Mouse (Mus musculus) embryonic facial prominence, embryonic 13.5 days (tissue): ENCODE measurements around the gene Acvr2b. TPM values are rescaled to one million over a fixed set of nuclear protein-coding genes. Genes with fewer than 3 reads are reported as not detected.

ENCODE experiments used
- ATAC-seq: fragments of 200-750 bp; cut with Nextera tagmentation; 2 replicates; pipeline ENCODE4 v1.8.0; 2017; ENCODE audit warnings: low read depth; ENCODE audit not compliant: insufficient number of reproducible peaks, insufficient read depth, low FRiP score, low TSS enrichment
- H3K27ac ChIP-seq: fragments of 300-500 bp; sonication (generic); 2 replicates; pipeline ENCODE4 v1.5.1; 2015; ENCODE audit warnings: moderate library complexity, mild to moderate bottlenecking, inconsistent platforms
- H3K27me3 ChIP-seq: fragments of 300-500 bp; sonication (generic); 2 replicates; pipeline ENCODE4 v1.6.1; 2015; ENCODE audit warnings: mild to moderate bottlenecking, inconsistent platforms
- H3K36me3 ChIP-seq: fragments of 300-500 bp; sonication (generic); 2 replicates; pipeline ENCODE4 v1.6.1; 2015; ENCODE audit warnings: mild to moderate bottlenecking, inconsistent platforms
- H3K4me1 ChIP-seq: fragments of 300-500 bp; sonication (generic); 2 replicates; pipeline ENCODE4 v1.6.1; 2015; ENCODE audit warnings: inconsistent platforms
- H3K4me2 ChIP-seq: fragments of 300-500 bp; sonication (generic); 2 replicates; pipeline ENCODE4 v1.6.1; 2015; ENCODE audit warnings: moderate library complexity, mild to moderate bottlenecking, inconsistent platforms
- H3K4me3 ChIP-seq: fragments of 300-500 bp; sonication (generic); 2 replicates; pipeline ENCODE4 v1.5.1; 2015; ENCODE audit warnings: mild to moderate bottlenecking, inconsistent platforms
- H3K9ac ChIP-seq: fragments of 300-500 bp; sonication (generic); 2 replicates; pipeline ENCODE4 v1.6.1; 2015; ENCODE audit warnings: mild to moderate bottlenecking, inconsistent platforms
- H3K9me3 ChIP-seq: fragments of 300-500 bp; sonication (generic); 2 replicates; pipeline ENCODE4 v1.6.1; 2016; ENCODE audit warnings: inconsistent platforms
- WGBS: fragments of 180-500 bp; shearing (Covaris S2); methylation state at CpG from one replicate; pipeline ENCODE4 v1.1.7; 2015; ENCODE audit warnings: mixed read lengths; 5-methylcytosine and 5-hydroxymethylcytosine counted together
- polyA plus RNA-seq: library from polyadenylated mRNA; unstranded; fragments of >200 nt; fragmentation: Nextera tagmentation; extraction: Ambion mirVana; gene quantifications from 2 replicates; pipeline ENCODE4 v1.2.1, GENCODE M21; 2015

Acvr2b gene
- polyA plus RNA-seq, 1 experiment from 2014 or later: 18.0 TPM

GRCm38 (mm10) chr9:119408898-119409664 lies 7.2 kb downstream of the Acvr2b start:
- H3K27me3 ChIP-seq: no peaks in the 10 kb centered on the region
- no peak overlapping the region for H3K4me3 ChIP-seq
- peaks cover 21% of the 10 kb centered on the region for H3K9me3 ChIP-seq
- H3K36me3 ChIP-seq: peaks cover 29% of the 10 kb centered on the region
- H3K9ac ChIP-seq: no peak overlapping the region
- 78% methylated on average over 11 of the region's 11 CpGs for WGBS
- peaks cover 31% of the 10 kb centered on the region for H3K4me1 ChIP-seq
- ATAC-seq: no peak
- no peak overlapping the region; the same call in 1 of the 2 replicates for H3K27ac ChIP-seq
- no peak overlapping the region for H3K4me2 ChIP-seq

GRCm38 (mm10) chr9:119409864-119410263 lies 7.9 kb downstream of the Acvr2b start:
- Histone ChIP-seq H3K9ac (no peak overlapping the region), H3K4me2 (no peak overlapping the region), H3K27me3 (no peaks in the 10 kb centered on the region), H3K4me1 (peaks cover 25% of the 10 kb centered on the region), H3K4me3 (no peak overlapping the region), H3K9me3 (peaks cover 21% of the 10 kb centered on the region), H3K27ac (no peak overlapping the region), H3K36me3 (peaks cover 29% of the 10 kb centered on the region)
- WGBS: 52% methylated on average over 5 of the region's 5 CpGs
- no peak for ATAC-seq

- H3K9me3 ChIP-seq: peaks cover 5% of the 10 kb centered on the region
- peak overlapping the region; percentile 5; the same call in 1 of the 2 replicates for H3K4me2 ChIP-seq
- H3K4me1 ChIP-seq: peaks cover 31% of the 10 kb centered on the region
- WGBS: 71% methylated on average over 18 of the region's 18 CpGs
- H3K4me3 ChIP-seq: no peak overlapping the region
- ATAC-seq: no peak
- H3K36me3 ChIP-seq: peaks cover 5% of the 10 kb centered on the region; the same call in 1 of the 2 replicates
- 0 out of 2 replicates have a peak overlapping the region, but pooled peaks have one; percentile 7 for H3K27ac ChIP-seq
- no peaks in the 10 kb centered on the region for H3K27me3 ChIP-seq
- H3K9ac ChIP-seq: no peak overlapping the region
Measured at GRCm38 (mm10) chr9:119418025-119418424, 16.1 kb downstream of the Acvr2b start.

GRCm38 (mm10) chr9:119419852-119420438 lies 18.0 kb downstream of the Acvr2b start:
- Histone ChIP-seq H3K36me3 (no peaks in the 10 kb centered on the region), H3K4me1 (peaks cover 40% of the 10 kb centered on the region)
- 83% methylated on average over 12 of the region's 12 CpGs for WGBS

GRCm38 (mm10) chr9:119425217-119425975 lies 23.5 kb downstream of the Acvr2b start:
- Histone ChIP-seq H3K9ac (peak overlapping the region; percentile 3; the same call in 1 of the 2 replicates), H3K36me3 (peaks cover 24% of the 10 kb centered on the region)

More at GRCm38 (mm10) chr9:119419852-119420438, 18.0 kb downstream of the Acvr2b start:
- no peak overlapping the region for H3K9ac ChIP-seq
- no peaks in the 10 kb centered on the region for H3K27me3 ChIP-seq
- ATAC-seq: no peak
- H3K9me3 ChIP-seq: no peaks in the 10 kb centered on the region
- no peak overlapping the region for H3K4me2 ChIP-seq
- H3K4me3 ChIP-seq: no peak overlapping the region
- no peak overlapping the region for H3K27ac ChIP-seq

GRCm38 (mm10) chr9:119425976-119426415 lies 24.1 kb downstream of the Acvr2b start:
- Histone ChIP-seq H3K36me3 (peaks cover 27% of the 10 kb centered on the region), H3K4me3 (no peak overlapping the region), H3K4me1 (peaks cover 26% of the 10 kb centered on the region), H3K27ac (peak overlapping the region; percentile 55; the same call in 1 of the 2 replicates), H3K9me3 (no peaks in the 10 kb centered on the region), H3K27me3 (no peaks in the 10 kb centered on the region), H3K4me2 (no peak overlapping the region), H3K9ac (no peak overlapping the region)
- ATAC-seq: no peak
- 85% methylated on average over 13 of the region's 13 CpGs for WGBS

More at GRCm38 (mm10) chr9:119425217-119425975, 23.5 kb downstream of the Acvr2b start:
- Histone ChIP-seq H3K27me3 (no peaks in the 10 kb centered on the region), H3K27ac (peak overlapping the region; percentile 55), H3K4me1 (peaks cover 30% of the 10 kb centered on the region), H3K4me3 (no peak overlapping the region), H3K4me2 (peak overlapping the region; percentile 2; the same call in 1 of the 2 replicates), H3K9me3 (no peaks in the 10 kb centered on the region)
- peak; percentile 45; the same call in 1 of the 2 replicates for ATAC-seq
- WGBS: 47% methylated on average over 7 of the region's 7 CpGs

- no peak overlapping the region for H3K4me3 ChIP-seq
- H3K27ac ChIP-seq: 0 out of 2 replicates have a peak overlapping the region, but pooled peaks have one; percentile 55
- H3K27me3 ChIP-seq: no peaks in the 10 kb centered on the region
- no peaks in the 10 kb centered on the region for H3K9me3 ChIP-seq
- H3K9ac ChIP-seq: no peak overlapping the region
- ATAC-seq: no peak
- 61% methylated on average over 7 of the region's 7 CpGs for WGBS
- peaks cover 26% of the 10 kb centered on the region for H3K4me1 ChIP-seq
- peaks cover 31% of the 10 kb centered on the region for H3K36me3 ChIP-seq
- H3K4me2 ChIP-seq: no peak overlapping the region
Measured at GRCm38 (mm10) chr9:119426483-119426882, 24.6 kb downstream of the Acvr2b start.

- ATAC-seq: no peak
- no peak overlapping the region for H3K4me3 ChIP-seq
- H3K27me3 ChIP-seq: no peaks in the 10 kb centered on the region
- no peaks in the 10 kb centered on the region for H3K9me3 ChIP-seq
- H3K4me1 ChIP-seq: peaks cover 14% of the 10 kb centered on the region
- peaks cover 64% of the 10 kb centered on the region for H3K36me3 ChIP-seq
- no peak overlapping the region for H3K27ac ChIP-seq
- H3K9ac ChIP-seq: no peak overlapping the region
- WGBS: 59% methylated on average over 7 of the region's 7 CpGs
- H3K4me2 ChIP-seq: no peak overlapping the region
Measured at GRCm38 (mm10) chr9:119430311-119430710, 28.4 kb downstream of the Acvr2b start.

GRCm38 (mm10) chr9:119435855-119436254 lies 33.9 kb downstream of the Acvr2b start:
- Histone ChIP-seq H3K4me3 (no peak overlapping the region), H3K27ac (no peak overlapping the region), H3K9me3 (no peaks in the 10 kb centered on the region), H3K36me3 (peaks cover 84% of the 10 kb centered on the region), H3K9ac (no peak overlapping the region), H3K4me1 (no peaks in the 10 kb centered on the region), H3K27me3 (no peaks in the 10 kb centered on the region), H3K4me2 (no peak overlapping the region)
- no peak for ATAC-seq
- WGBS: 80% methylated on average over 2 of the region's 2 CpGs

GRCm38 (mm10) chr9:119438065-119438464 lies 36.1 kb downstream of the Acvr2b start:
- H3K27ac ChIP-seq: no peak overlapping the region
- 93% methylated on average over 12 of the region's 12 CpGs for WGBS
- no peaks in the 10 kb centered on the region for H3K27me3 ChIP-seq
- no peaks in the 10 kb centered on the region for H3K9me3 ChIP-seq
- H3K4me2 ChIP-seq: no peak overlapping the region
- peaks cover 65% of the 10 kb centered on the region for H3K36me3 ChIP-seq
- ATAC-seq: no peak
- H3K4me3 ChIP-seq: no peak overlapping the region
- no peak overlapping the region for H3K9ac ChIP-seq
- H3K4me1 ChIP-seq: no peaks in the 10 kb centered on the region

GRCm38 (mm10) chr9:119438498-119439000 lies 36.6 kb downstream of the Acvr2b start:
- ATAC-seq: no peak
- Histone ChIP-seq H3K27ac (no peak overlapping the region), H3K27me3 (no peaks in the 10 kb centered on the region), H3K4me3 (no peak overlapping the region), H3K4me2 (no peak overlapping the region), H3K9me3 (no peaks in the 10 kb centered on the region), H3K4me1 (no peaks in the 10 kb centered on the region), H3K36me3 (peaks cover 62% of the 10 kb centered on the region), H3K9ac (no peak overlapping the region)
- 87% methylated on average over 9 of the region's 9 CpGs for WGBS
